Mouse (Mus musculus): ENCODE results near the gene Stpg3.

DNA sequence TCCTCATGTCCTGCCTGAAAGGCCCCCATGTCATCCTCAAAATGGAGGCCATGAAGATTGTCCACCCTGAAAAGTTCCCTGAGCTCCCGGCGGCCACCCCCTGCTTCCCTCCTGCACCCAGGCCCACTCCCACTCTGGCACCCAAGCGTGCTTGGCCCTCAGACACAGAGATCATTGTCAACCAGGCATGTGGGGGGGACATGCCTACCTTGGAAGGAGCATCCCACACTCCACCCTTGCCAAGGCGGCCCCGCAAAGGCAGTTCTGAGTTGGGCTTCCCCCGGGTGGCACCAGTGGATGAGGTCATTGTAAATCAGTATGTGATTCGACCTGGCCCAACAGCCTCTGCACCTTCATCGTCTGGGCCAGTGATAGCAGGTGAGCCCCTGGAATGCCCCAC, 28.9 kb upstream of the Stpg3 start:
- TF ChIP-seq CTCF (IDR thresholded peaks at IDR 0.05; ENCODE audit: extremely low read depth, insufficient read depth, low read length) (no peak), POLR2A (IDR thresholded peaks at IDR 0.05; ENCODE audit: extremely low read depth, insufficient read depth, low read length) (no peak)

All from cortical plate, adult 2 months (tissue).